Mouse (Mus musculus) layer of hippocampus, adult 18-20 months (tissue): ENCODE results near the gene Lap3. TPM values are rescaled to one million over a fixed set of nuclear protein-coding genes. Genes with fewer than 3 reads are reported as not detected.

Experiments used
- DNase-seq, 2 experiments: peaks; one replicate each; pipeline ENCODE4 v3.0.0; 2022; ENCODE audit warnings: low spot score in 2 of 2
- long read RNA-seq: library from polyadenylated mRNA; stranded (forward); transcript quantifications from one replicate; pipeline ENCODE4 v2.0.0, GENCODE M21; 2021
- total RNA-seq, 2 experiments: library from RNA; stranded (reverse); gene quantifications; 2 replicates each; pipeline ENCODE4 v1.2.3; 2021

Gene Lap3
- total RNA-seq = 10 to 100 TPM; 59.5 to 60.1 TPM
- long read RNA-seq, transcript Lap3-201 (13 exons, 2,267 nt) = major isoform, 33 of 40 reads
- long read RNA-seq, partial matches to known transcripts = 3 of 40 reads
- long read RNA-seq, other reads (novel, unspliced or antisense) = 4 of 40 reads

DNA sequence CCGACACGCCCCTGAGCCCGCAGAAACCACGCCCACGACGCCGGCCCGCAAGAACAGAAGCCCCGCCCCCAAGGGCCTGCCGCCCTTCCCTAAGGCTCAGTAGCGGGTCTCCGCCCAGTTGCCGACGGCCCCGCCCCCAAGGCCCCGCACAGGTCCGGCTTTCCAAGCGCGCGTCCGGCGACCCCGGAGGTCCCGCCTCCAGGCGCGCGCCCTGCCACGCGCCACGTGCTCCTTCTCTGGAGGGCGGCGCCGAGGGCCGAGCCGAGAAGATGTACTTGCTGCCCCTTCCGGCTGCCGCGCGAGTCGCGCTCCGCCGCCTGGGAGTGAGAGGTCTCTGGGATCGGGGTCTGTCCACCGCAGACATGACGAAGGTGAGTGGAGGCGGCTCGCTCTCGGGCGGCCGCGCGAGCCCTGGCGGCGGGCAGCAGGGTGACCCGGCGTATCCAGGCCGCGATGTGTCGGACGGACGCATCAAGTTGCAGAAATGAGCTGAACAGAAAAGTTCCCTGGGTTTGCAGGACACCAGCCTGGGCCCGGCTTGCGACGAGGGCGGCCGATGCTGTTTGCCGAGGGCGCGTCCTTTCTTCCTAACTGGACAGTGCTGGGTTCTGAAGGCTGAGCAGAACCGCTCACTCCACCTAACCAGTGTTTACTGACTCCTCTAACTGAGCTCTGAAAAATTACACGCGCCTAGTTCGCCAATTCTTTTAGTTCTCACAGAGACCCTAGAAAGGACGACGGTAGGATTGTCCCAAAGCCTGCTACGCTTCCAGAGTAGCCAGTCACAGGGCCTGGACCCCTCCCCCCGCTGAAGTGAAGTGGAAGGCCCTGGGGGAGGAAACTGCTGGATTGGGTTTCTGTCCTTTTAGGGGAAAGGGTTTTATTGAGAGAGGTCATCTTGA is at the start of gene Lap3:
Gene Lap3 (plus strand): TSS at position 184 of the 902 bp plus-strand sequence.
- peak; percentile 96 to 98 for DNase-seq

DNA sequence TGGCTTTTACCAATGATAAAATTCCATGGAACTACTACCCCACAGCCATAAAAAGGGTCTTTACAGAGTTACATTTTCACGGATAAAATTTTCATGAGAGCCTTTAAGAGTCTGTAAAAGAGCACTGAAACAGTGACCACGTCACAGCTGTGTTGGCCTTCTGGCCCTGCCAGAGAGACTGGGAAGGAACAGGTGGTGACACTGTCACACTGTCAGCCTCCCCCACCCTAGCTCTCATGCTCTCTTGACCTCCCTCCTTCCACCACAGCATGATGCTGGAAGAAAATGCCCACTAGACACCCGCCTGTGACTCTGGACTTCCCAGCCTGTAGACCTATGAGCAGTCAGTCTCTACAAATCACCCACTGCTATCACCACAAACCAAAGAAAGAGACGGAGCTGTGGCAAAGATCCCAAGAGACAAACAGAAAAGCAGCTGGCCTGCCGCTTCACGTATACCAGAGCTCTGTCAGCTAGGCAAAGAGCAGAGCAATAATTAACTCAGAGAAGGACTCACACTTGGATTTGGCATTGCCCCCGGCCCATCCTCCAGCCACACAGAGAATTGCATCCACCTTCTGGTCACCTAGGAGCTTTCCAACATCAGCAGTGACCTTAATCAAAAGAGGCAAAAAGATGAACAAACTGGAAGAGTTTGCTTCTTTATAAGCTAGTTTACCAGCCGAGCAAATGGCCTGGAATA is 48.9 kb upstream of the Lap3 start:
- no peak for DNase-seq

- no peak for DNase-seq
Observed at GRCm38 (mm10) chr5:45448676-45449075, 44.5 kb upstream of the Lap3 start.

DNA sequence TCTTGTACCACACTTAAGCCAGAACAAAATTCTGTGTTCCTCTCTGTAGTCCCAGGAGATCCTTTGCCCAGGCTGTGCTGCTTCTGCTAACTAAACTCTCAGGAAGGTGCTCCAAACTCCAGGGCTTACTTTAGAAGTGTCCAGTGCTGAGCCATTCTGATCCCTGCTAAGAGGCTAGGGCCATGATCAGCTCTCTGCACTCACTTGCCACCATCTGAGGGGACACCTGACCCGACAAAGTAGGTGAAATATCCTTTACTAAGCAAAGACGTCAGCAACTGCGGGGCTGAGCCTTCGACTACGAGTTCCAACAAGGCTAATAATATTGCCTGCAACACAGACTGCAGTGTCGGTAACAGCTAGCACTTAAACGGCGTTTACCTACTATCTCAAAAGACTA is 44.0 kb upstream of the Lap3 start:
- DNase-seq = no peak

DNA sequence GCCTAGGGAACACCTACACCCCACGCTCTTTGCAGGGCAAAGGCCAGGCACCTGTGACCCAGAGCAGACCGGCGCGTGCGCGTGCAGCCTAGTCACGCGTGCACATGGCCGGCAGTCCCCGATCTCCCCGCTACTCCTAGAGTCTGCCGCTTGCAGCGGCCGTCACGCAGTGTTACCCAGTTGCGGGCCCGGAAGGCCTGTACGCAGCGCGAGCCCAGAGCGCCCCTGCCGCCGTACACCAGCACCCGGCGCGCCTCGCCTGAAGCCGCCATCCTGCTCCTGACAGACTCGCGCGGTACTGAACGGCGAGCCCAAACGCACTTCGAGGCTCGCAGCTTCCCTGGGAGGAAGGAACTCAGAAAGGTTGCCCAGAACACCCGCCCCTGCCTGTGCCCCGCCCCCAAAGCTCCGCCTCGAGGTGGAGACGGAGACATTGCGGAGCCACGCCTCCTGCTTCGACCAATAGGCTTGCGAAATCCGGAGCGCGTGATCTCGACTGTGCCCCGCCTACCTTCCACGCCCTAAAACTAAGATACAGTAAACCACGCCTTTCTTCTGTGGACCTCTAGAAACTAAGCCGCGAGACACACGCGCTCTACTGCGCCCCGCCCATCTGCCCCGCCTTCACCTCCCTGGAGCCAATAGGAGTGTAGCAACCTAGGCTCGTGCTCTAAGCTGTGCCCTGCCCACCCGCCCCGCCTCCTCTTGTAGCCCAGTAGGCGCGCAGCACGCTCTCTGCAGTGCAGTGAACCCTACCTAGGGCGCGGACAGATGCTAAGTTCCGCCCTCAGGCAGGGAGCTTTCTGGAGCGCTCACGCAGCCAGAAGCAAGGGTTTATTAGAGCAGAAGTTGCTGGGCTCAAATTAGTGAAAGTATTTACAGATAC is 43.1 kb upstream of the Lap3 start, which contains the start of gene Qdpr:
Gene Qdpr (minus strand): TSS at position 406 of the 886 bp plus-strand sequence.
- DNase-seq = peak; percentile 91 to 97

GRCm38 (mm10) chr5:45453451-45453850 is 39.7 kb upstream of the Lap3 start, which contains the start of gene Clrn2:
Gene Clrn2 (plus strand): TSS chr5:45453751.
- DNase-seq = no peak

DNA sequence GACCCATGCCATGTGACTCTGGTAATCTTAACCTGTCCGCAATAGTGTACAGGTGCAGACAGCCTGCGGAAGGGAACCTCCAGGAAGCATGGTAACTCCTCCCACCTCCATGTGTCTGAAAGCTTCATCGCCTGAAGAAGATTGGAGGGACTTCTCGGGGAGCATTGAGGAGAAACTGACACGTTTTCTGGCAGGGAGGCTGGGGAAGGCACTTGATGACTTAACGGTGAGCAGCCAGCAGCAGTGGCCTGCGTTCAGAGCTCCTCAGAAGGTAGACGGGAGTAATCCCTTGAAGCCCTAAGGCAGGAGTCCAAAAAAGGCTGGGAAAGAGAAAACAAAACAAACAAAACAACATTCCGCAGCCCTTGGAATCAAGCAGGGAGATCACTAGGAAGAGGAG is 38.7 kb upstream of the Lap3 start:
- DNase-seq = no peak

GRCm38 (mm10) chr5:45472880-45473450 is 20.2 kb upstream of the Lap3 start:
- peak in 1 of 2 experiments; percentile 67 for DNase-seq

DNA sequence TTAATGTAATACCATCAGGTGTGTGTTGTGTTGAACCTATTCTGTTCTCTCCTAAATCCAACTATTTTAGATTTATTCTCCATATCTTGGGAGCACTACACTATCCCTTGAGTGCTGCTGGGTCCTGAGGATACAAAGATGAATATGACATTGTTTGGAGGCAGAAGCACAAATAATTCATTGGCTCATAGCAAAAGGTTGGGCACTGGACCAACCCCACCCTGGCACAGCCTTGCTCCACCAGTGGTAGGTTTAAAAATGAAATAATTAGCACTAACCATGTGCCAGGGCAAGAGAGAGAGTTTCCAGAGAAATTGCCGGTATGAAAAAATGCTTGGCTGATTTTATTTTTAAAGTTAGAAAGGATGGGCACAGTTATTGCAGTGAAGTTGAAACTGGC is 19.7 kb upstream of the Lap3 start:
- no peak for DNase-seq

DNA sequence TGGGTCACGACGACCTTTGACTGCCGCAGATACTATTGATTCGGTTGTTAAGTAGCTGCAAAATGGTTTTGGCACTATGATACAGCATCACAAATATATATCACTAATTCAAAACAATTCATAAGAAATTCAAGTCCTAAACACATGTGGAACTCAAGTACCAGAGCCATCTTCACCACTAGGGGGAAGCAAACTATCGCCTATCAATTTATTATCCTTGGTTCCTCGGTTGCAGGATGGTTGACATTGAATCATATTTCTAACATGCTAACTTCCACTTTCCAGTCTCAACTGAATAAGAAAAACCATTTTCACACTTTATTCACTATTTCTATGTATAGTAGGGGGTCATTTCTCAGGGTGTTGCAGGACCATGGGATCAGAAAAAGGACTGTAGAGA is 19.0 kb upstream of the Lap3 start:
- peak; percentile 39 to 87 for DNase-seq

DNA sequence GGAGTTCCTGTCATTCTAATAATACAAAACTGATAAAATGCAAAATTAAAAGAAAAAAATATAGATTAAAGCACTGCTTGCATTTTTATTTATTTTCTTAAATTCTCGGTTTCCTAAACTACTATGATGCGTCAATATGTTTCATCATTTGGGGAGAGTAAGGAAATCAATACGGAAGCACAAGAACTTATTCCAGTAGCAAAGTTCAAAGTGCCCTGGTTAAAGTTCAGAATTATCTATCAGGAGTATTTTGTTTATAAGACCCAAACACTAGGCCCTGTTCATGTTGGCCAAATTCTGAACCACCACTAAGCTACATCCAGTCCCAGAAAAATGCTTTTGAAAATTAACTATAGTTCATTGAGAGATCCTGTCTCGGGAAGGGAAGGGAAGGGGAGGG is 18.4 kb upstream of the Lap3 start:
- DNase-seq = no peak

GRCm38 (mm10) chr5:45475771-45476170 is 17.4 kb upstream of the Lap3 start:
- no peak for DNase-seq

DNA sequence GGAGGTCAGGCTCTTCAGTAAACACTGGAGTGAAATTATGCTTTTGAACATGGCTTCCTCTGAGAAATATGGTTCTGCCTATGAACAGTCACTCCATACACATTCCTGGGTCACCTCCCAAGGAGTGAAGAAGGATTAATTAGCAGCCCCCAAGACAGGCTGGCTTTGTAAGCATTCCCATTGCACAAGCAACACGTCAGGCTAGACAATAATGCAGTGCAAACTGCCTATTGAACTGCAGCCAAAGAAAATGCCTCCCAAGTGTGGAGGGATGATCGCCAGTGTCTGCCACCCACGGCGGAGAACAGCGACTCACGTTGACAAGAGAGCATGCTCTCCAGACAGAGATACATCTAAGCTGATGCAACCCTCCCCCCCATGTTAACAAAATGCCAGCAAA is 16.9 kb upstream of the Lap3 start:
- DNase-seq = peak in 1 of 2 experiments; percentile 61

DNA sequence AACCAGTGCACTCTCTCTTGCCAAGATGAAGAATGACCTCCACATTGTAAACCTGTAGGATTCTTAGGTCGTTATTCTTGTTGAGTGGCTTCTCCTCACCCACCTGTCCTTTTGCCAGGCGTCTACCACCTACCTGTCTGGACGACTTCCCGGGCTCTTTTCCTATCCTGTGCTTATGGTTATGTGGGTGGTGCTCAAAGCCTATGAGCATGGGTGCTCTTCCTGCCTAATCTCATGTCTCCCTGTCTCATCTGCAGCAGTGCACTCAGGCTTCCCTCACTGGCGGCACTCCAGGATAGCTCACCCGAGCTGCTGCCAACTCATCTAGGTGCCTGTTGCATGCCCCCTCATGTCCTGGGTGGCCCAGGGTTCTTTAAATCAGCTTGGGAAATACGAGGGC is 15.6 kb upstream of the Lap3 start:
- no peak for DNase-seq

DNA sequence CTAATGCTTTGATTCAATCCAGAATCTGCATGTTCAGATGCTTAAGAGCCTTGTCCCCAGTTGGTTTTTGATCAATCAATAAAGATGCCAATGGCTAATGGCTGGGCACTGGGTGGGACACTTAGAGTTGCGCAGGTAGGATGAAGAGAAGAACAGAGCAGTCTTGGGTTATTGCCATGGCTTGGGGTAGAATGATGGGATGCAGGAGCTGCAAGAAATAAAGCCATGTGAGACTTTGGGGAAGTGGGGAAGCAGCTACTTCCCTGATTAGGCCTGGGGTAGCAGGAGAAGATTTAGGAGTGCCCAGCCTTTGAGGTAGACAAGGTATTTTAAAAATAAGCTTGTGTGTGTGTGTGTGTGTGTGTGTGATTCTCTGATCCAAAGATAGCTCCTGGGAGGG is 13.1 kb upstream of the Lap3 start:
- DNase-seq = no peak

- DNase-seq = no peak
Observed at GRCm38 (mm10) chr5:45481125-45481524, 12.0 kb upstream of the Lap3 start.

DNA sequence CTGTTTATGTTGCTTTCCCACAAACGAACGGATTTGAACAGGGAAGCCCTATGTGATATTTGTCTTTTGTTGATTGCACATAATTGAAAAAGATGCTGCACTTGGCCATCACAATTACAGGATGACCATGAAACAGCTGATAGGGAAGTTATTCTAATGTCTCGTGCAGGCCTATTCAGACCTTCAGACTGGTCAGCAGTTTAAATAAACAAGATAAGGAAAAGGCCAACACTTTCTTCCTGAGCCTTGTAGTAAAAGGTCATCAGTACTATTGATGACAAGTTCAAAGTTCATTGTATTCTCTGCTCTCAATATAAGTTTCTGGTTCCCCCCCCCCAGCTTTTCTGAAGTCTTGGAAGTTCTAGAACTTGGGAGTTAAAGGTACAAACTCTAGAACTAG is 10.6 kb upstream of the Lap3 start:
- DNase-seq = no peak

GRCm38 (mm10) chr5:45483654-45484053 is 9.5 kb upstream of the Lap3 start:
- DNase-seq = no peak

DNA sequence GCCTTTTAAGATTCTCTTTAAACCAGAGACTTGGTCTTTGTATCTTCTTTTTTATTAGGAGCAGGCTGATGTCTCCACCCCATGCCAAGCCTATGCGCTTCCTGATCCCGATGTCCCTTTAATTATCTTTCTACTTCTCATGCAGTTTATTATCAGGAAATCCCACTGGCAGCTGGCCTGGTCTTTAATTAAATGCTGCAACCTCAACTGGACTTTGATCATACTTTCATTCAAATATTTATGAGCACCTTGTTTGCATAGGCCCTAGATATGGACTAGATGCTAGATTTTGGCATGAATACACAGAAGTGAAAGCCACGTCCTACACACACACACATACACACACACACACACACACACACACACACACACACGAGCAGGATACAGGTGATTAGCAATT is 1.4 kb upstream of the Lap3 start:
- no peak for DNase-seq

- DNase-seq = no peak
Observed at GRCm38 (mm10) chr5:45494093-45494755, 1.1 kb downstream of the Lap3 start.
